Mouse (Mus musculus): ENCODE results near the gene Qdpr.

GRCm38 (mm10) chr5:45491776-45492175, 41.7 kb upstream of the Qdpr start:
- TF ChIP-seq CTCF (IDR thresholded peaks at IDR 0.05; ENCODE audit: low read depth, low read length): no peak
- TF ChIP-seq POLR2A (IDR thresholded peaks at IDR 0.05; ENCODE audit: insufficient read depth, low read length): no peak
- no peak for TF ChIP-seq EP300 (IDR thresholded peaks at IDR 0.05; ENCODE audit: insufficient read depth, low read depth, low read length)
